Mouse (Mus musculus): Measurements from ENCODE around the gene Pla2g16.
A peak's percentile ranks its signal among the peaks of the same experiment; 100 is the strongest.

Gene Pla2g16

DNA sequence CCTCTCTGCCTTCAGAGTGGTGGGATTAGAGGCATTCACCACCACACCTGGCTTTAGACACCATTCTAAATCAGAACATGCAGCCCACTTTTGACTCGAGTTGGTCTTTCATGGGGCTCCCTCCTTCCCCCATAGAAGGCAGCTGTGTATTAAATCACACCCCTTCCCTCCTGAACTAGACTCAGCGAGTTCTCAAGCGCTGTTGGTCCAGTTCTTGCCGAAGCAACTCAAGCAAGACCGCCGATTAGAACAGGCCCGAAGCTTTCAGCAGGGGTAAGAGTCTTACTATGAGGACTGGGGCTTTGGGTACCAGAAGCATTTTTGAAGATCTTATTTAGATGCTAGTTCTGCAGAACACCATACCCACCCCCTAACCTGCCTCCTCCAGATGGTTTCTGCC lies 55.9 kb downstream of the Pla2g16 start:
- DNase-seq (ENCODE audit: low read depth), result no peak

- no peak for DNase-seq (ENCODE audit: low read depth)
Observed at GRCm38 (mm10) chr19:7616231-7616930, 59.1 kb downstream of the Pla2g16 start.

DNA sequence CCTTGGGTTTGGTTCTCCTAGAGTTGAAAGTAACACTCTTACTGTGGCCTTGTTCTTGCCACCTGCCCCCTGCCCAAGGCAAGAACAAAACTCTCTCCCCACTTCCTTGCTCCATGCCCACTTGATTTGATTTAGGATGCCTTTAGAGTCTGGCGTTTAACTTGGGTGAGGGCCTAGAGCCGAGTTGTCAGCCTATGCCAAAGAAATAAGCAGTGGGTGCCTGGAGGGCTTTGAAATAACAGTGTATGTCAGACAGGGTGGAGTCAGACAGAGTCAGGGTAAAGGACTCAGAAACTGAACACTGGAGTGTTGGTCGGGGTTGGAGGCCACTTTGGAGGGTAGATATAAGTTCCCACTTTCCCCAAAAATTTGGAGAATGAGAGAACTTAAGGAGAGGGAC lies 59.8 kb downstream of the Pla2g16 start:
- no peak for DNase-seq (ENCODE audit: low read depth)

- peak; percentile 32 for DNase-seq (ENCODE audit: low read depth)
Observed at GRCm38 (mm10) chr19:7617696-7618095, 60.4 kb downstream of the Pla2g16 start.

GRCm38 (mm10) chr19:7633021-7633420 lies 75.8 kb downstream of the Pla2g16 start:
- no peak for DNase-seq (ENCODE audit: low read depth)

GRCm38 (mm10) chr19:7633786-7634185 lies 76.5 kb downstream of the Pla2g16 start:
- no peak for DNase-seq (ENCODE audit: low read depth)

All from fibroblast of lung, adult 2 months (primary cell).